Mouse (Mus musculus): Measurements from ENCODE around the gene Mettl13. TPM values are rescaled to one million over a fixed set of nuclear protein-coding genes. Genes with fewer than 3 reads are reported as not detected.

Gene Mettl13
- 13.4 and 14.1 TPM in 2 replicates for polyA plus RNA-seq (2015; fragmentation: Nextera tagmentation; extraction: Ambion mirVana)

GRCm38 (mm10) chr1:162548016-162548916, at the start of gene Mettl13:
TSS of gene Mettl13 (minus strand) at chr1:162548551.

GRCm38 (mm10) chr1:162570260-162570748, 22.0 kb upstream of the Mettl13 start, which contains the start of gene Vamp4:
TSS of gene Vamp4 (plus strand) at chr1:162570515.

Other genes starting within 250 kb of the Mettl13 start
- 1.9 and 2.1 TPM in 2 replicates for gene Dnm3, start 70.5 kb downstream of the Mettl13 start, polyA plus RNA-seq (2015; fragmentation: Nextera tagmentation; extraction: Ambion mirVana)
- gene Vamp4, start 22.0 kb upstream of the Mettl13 start, polyA plus RNA-seq (2015; fragmentation: Nextera tagmentation; extraction: Ambion mirVana), result 25.4 and 30.7 TPM in 2 replicates
- not detected in 2 replicates for gene Myoc, start 90.6 kb upstream of the Mettl13 start, polyA plus RNA-seq (2015; fragmentation: Nextera tagmentation; extraction: Ambion mirVana)
- gene Myocos, start 109.7 kb upstream of the Mettl13 start, polyA plus RNA-seq (2015; fragmentation: Nextera tagmentation; extraction: Ambion mirVana), result not detected in 2 replicates
- gene Prrc2c, start 192.0 kb upstream of the Mettl13 start, polyA plus RNA-seq (2015; fragmentation: Nextera tagmentation; extraction: Ambion mirVana), result 77.7 and 81.1 TPM in 2 replicates

Data from spleen, postnatal 0 days (tissue).